Mouse (Mus musculus) hindbrain, embryonic 11.5 days (tissue): ENCODE data around the gene Gja4. TPM values are rescaled to one million over a fixed set of nuclear protein-coding genes. Genes with fewer than 3 reads are reported as not detected.

ENCODE experiments used
- ATAC-seq: fragments of 200-750 bp; cut with Nextera tagmentation; 2 replicates; pipeline ENCODE4 v1.8.0; 2017; ENCODE audit warnings: mild to moderate bottlenecking, moderate TSS enrichment, moderate library complexity; ENCODE audit not compliant: low FRiP score
- DNase-seq: peaks from one replicate; pipeline ENCODE4 v3.0.0-alpha.2; 2015; ENCODE audit warnings: low spot score
- H3K27ac ChIP-seq: fragments of 300-500 bp; sonication (generic); 2 replicates; pipeline ENCODE4 v1.5.1; 2014; ENCODE audit warnings: mild to moderate bottlenecking, low read depth, low read length
- H3K27me3 ChIP-seq: fragments of 300-500 bp; sonication (generic); 2 replicates; pipeline ENCODE4 v1.6.1; 2014; ENCODE audit warnings: mild to moderate bottlenecking, low read length, moderate library complexity, mixed read lengths; ENCODE audit not compliant: control insufficient read depth, insufficient read depth
- H3K36me3 ChIP-seq: fragments of 300-500 bp; sonication (generic); 2 replicates; pipeline ENCODE4 v1.6.1; 2014; ENCODE audit warnings: mild to moderate bottlenecking, low read length, moderate library complexity, mixed read lengths; ENCODE audit not compliant: control insufficient read depth, insufficient read depth
- H3K4me1 ChIP-seq: fragments of 300-500 bp; sonication (generic); replicated peaks from 2 replicates; pipeline ENCODE4 v1.6.1; 2014; ENCODE audit warnings: low read length, mixed read lengths; ENCODE audit not compliant: control insufficient read depth, insufficient read depth
- H3K4me2 ChIP-seq: fragments of 300-500 bp; sonication (generic); replicated peaks from 2 replicates; pipeline ENCODE4 v1.6.1; 2014; ENCODE audit warnings: mild to moderate bottlenecking, low read depth, low read length
- H3K4me3 ChIP-seq: fragments of 300-500 bp; sonication (generic); 2 replicates; pipeline ENCODE4 v1.5.1; 2014; ENCODE audit warnings: low read depth, low read length
- H3K9ac ChIP-seq: fragments of 300-500 bp; sonication (generic); 2 replicates; pipeline ENCODE4 v1.6.1; 2014; ENCODE audit warnings: low read depth, low read length
- H3K9me3 ChIP-seq: fragments of 300-500 bp; sonication (generic); 2 replicates; pipeline ENCODE4 v1.6.1; 2016; ENCODE audit warnings: low read length; ENCODE audit not compliant: control insufficient read depth
- WGBS: fragments of 180-500 bp; shearing (Covaris S2); extraction: QIAGEN DNeasy Blood & Tissue Kit; methylation state at CpG from one replicate; pipeline ENCODE4 v1.1.7; 2014; 5-methylcytosine and 5-hydroxymethylcytosine counted together
- polyA plus RNA-seq: library from polyadenylated mRNA; unstranded; fragments of >200 nt; fragmentation: Nextera tagmentation; extraction: Ambion mirVana; gene quantifications from 2 replicates; pipeline ENCODE4 v1.2.1, GENCODE M21; 2014

Gja4 gene
- polyA plus RNA-seq, 1 experiment from 2014 or later = 14.0 TPM

GRCm38 (mm10) chr4:127328378-127328777, 14.5 kb upstream of the Gja4 start:
- Histone ChIP-seq H3K27ac (no peak overlapping the region), H3K4me1 (peaks cover 11% of the 10 kb centered on the region; the same call in 1 of the 2 replicates), H3K9me3 (no peaks in the 10 kb centered on the region), H3K9ac (no peak overlapping the region), H3K4me3 (no peak overlapping the region), H3K4me2 (no peak overlapping the region), H3K27me3 (peaks cover 23% of the 10 kb centered on the region), H3K36me3 (no peaks in the 10 kb centered on the region)
- ATAC-seq (no peak), DNase-seq (no peak)
- 74% methylated on average over 7 of the region's 7 CpGs for WGBS

- Histone ChIP-seq H3K9me3 (no peaks in the 10 kb centered on the region), H3K4me1 (peaks cover 9% of the 10 kb centered on the region; the same call in 1 of the 2 replicates), H3K4me2 (no peak overlapping the region), H3K4me3 (no peak overlapping the region), H3K36me3 (no peaks in the 10 kb centered on the region), H3K9ac (no peak overlapping the region), H3K27me3 (peaks cover 21% of the 10 kb centered on the region), H3K27ac (no peak overlapping the region)
- DNase-seq (no peak), ATAC-seq (no peak)
- WGBS = 82% methylated on average over 6 of the region's 6 CpGs
Observed at GRCm38 (mm10) chr4:127327749-127328148, 13.9 kb upstream of the Gja4 start.

GRCm38 (mm10) chr4:127327258-127327657, 13.4 kb upstream of the Gja4 start:
- H3K9ac ChIP-seq = no peak overlapping the region
- H3K9me3 ChIP-seq = no peaks in the 10 kb centered on the region
- no peak overlapping the region for H3K4me2 ChIP-seq
- no peak overlapping the region for H3K4me3 ChIP-seq
- H3K4me1 ChIP-seq = peaks cover 9% of the 10 kb centered on the region; the same call in 1 of the 2 replicates
- H3K27ac ChIP-seq = no peak overlapping the region
- H3K27me3 ChIP-seq = peaks cover 21% of the 10 kb centered on the region
- 68% methylated on average over 7 of the region's 7 CpGs for WGBS
- ATAC-seq (no peak), DNase-seq (no peak)
- no peaks in the 10 kb centered on the region for H3K36me3 ChIP-seq

- peaks cover 10% of the 10 kb centered on the region for H3K27me3 ChIP-seq
- no peak overlapping the region for H3K27ac ChIP-seq
- no peaks in the 10 kb centered on the region for H3K9me3 ChIP-seq
- H3K9ac ChIP-seq = no peak overlapping the region
- WGBS = 90% methylated on average over 5 of the region's 5 CpGs
- H3K4me3 ChIP-seq = no peak overlapping the region
- DNase-seq = no peak
- H3K4me2 ChIP-seq = no peak overlapping the region
- no peaks in the 10 kb centered on the region for H3K36me3 ChIP-seq
- peaks cover 7% of the 10 kb centered on the region; the same call in 1 of the 2 replicates for H3K4me1 ChIP-seq
- no peak for ATAC-seq
Observed at GRCm38 (mm10) chr4:127325276-127325675, 11.4 kb upstream of the Gja4 start.

- H3K27me3 ChIP-seq = peaks cover 5% of the 10 kb centered on the region
- WGBS = 9% methylated on average over 6 of the region's 6 CpGs
Observed at GRCm38 (mm10) chr4:127324759-127325158, 10.9 kb upstream of the Gja4 start.

GRCm38 (mm10) chr4:127324296-127324695, 10.5 kb upstream of the Gja4 start:
- H3K9ac ChIP-seq = no peak overlapping the region
- DNase-seq (no peak), ATAC-seq (no peak)
- H3K27ac ChIP-seq = no peak overlapping the region
- no peak overlapping the region for H3K4me2 ChIP-seq
- WGBS = 77% methylated on average over 10 of the region's 10 CpGs
- no peak overlapping the region for H3K4me3 ChIP-seq
- no peaks in the 10 kb centered on the region for H3K4me1 ChIP-seq
- no peaks in the 10 kb centered on the region for H3K36me3 ChIP-seq
- H3K27me3 ChIP-seq = peaks cover under 1% of the 10 kb centered on the region
- no peaks in the 10 kb centered on the region for H3K9me3 ChIP-seq

More at GRCm38 (mm10) chr4:127324759-127325158, 10.9 kb upstream of the Gja4 start:
- Histone ChIP-seq H3K9ac (no peak overlapping the region), H3K9me3 (no peaks in the 10 kb centered on the region), H3K4me3 (no peak overlapping the region), H3K36me3 (no peaks in the 10 kb centered on the region), H3K4me2 (no peak overlapping the region), H3K27ac (no peak overlapping the region), H3K4me1 (peaks cover 4% of the 10 kb centered on the region; the same call in 1 of the 2 replicates)
- ATAC-seq = 0 out of 2 replicates have a peak, but pooled peaks have one; percentile 17
- DNase-seq = peak; percentile 94

GRCm38 (mm10) chr4:127323651-127324050, 9.8 kb upstream of the Gja4 start:
- 92% methylated on average over 3 of the region's 3 CpGs for WGBS
- no peaks in the 10 kb centered on the region for H3K27me3 ChIP-seq
- ATAC-seq (no peak), DNase-seq (no peak)
- H3K4me2 ChIP-seq = no peak overlapping the region
- no peak overlapping the region for H3K4me3 ChIP-seq
- no peaks in the 10 kb centered on the region for H3K36me3 ChIP-seq
- H3K9me3 ChIP-seq = no peaks in the 10 kb centered on the region
- no peak overlapping the region for H3K27ac ChIP-seq
- H3K4me1 ChIP-seq = no peaks in the 10 kb centered on the region
- H3K9ac ChIP-seq = no peak overlapping the region

- H3K9ac ChIP-seq = no peak overlapping the region
- H3K4me3 ChIP-seq = no peak overlapping the region
- ATAC-seq (no peak), DNase-seq (peak; percentile 89)
- no peak overlapping the region for H3K4me2 ChIP-seq
- no peaks in the 10 kb centered on the region for H3K36me3 ChIP-seq
- WGBS = 4% methylated on average over 3 of the region's 3 CpGs
- no peaks in the 10 kb centered on the region for H3K4me1 ChIP-seq
- no peak overlapping the region for H3K27ac ChIP-seq
- H3K27me3 ChIP-seq = 0 out of 2 replicates have a peak, but pooled peaks cover 2% of the 10 kb centered on the region
- H3K9me3 ChIP-seq = no peaks in the 10 kb centered on the region
Observed at GRCm38 (mm10) chr4:127319613-127320012, 5.8 kb upstream of the Gja4 start.

GRCm38 (mm10) chr4:127317143-127317542, 3.3 kb upstream of the Gja4 start:
- H3K27ac ChIP-seq = no peak overlapping the region
- no peaks in the 10 kb centered on the region for H3K4me1 ChIP-seq
- no peaks in the 10 kb centered on the region for H3K36me3 ChIP-seq
- H3K9me3 ChIP-seq = no peaks in the 10 kb centered on the region
- H3K4me3 ChIP-seq = no peak overlapping the region
- DNase-seq (no peak), ATAC-seq (no peak)
- no peak overlapping the region for H3K9ac ChIP-seq
- peaks cover 13% of the 10 kb centered on the region for H3K27me3 ChIP-seq
- WGBS = 61% methylated on average over 4 of the region's 4 CpGs
- no peak overlapping the region for H3K4me2 ChIP-seq
